ENCODE assay signal across 20 mouse cellular contexts in genomic region chr14:21568821-21569220, GRCm38 (mm10).
"Had no signal": no experiment of that assay in that cellular context is flagged by ENCODE, and none has a peak within 500 bp of the region (broad histone marks: within the 10 kb centered on the region; RNA-seq: fewer than 3 reads in every experiment).

No protein-coding gene starts in this region.

- H3K36me3 ChIP-seq: limb, embryonic 10.5 days; liver, embryonic 12.5 days; liver, embryonic 15.5 days; lung, embryonic 15.5 days; midbrain, embryonic 12.5 days had no signal

- H3K9me3 ChIP-seq: limb, embryonic 10.5 days; limb, embryonic 13.5 days; liver, embryonic 12.5 days; liver, embryonic 15.5 days; lung, embryonic 15.5 days; megakaryocyte, embryonic 14.5 days; midbrain, embryonic 12.5 days had no signal

- H3K27ac ChIP-seq: limb, embryonic 10.5 days; limb, embryonic 13.5 days; liver, embryonic 12.5 days; liver, embryonic 15.5 days; lung, embryonic 15.5 days; midbrain, embryonic 12.5 days; stomach, postnatal 0 days had no signal

- ATAC-seq: liver, embryonic 12.5 days had no signal

- H3K4me2 ChIP-seq: limb, embryonic 13.5 days; liver, embryonic 12.5 days; liver, embryonic 15.5 days; lung, embryonic 15.5 days; midbrain, embryonic 12.5 days had no signal

- DNase-seq: kidney, adult 9 months; kidney, postnatal 14 days; kidney, postnatal 4 days; layer of hippocampus, adult 9-11 months; liver; lung, adult 18-20 months; lung, postnatal 10 days; lung, postnatal 36 days; right cerebral cortex, postnatal 4 days; thymus, adult 2 months; thymus, postnatal 14 days; thymus, postnatal 4 days had no signal

- H3K4me1 ChIP-seq: liver, embryonic 12.5 days had no signal

- H3K4me3 ChIP-seq: limb, embryonic 10.5 days; limb, embryonic 13.5 days; liver, embryonic 12.5 days; liver, embryonic 15.5 days; lung, embryonic 15.5 days; megakaryocyte, embryonic 14.5 days; midbrain, embryonic 12.5 days had no signal

- H3K27me3 ChIP-seq: limb, embryonic 13.5 days; liver, embryonic 12.5 days; liver, embryonic 15.5 days; lung, embryonic 15.5 days; megakaryocyte, embryonic 14.5 days; midbrain, embryonic 12.5 days had no signal

- H3K9ac ChIP-seq: limb, embryonic 13.5 days; liver, embryonic 12.5 days; liver, embryonic 15.5 days; lung, embryonic 15.5 days; midbrain, embryonic 12.5 days had no signal
